Mouse (Mus musculus): ENCODE measurements around the gene Frmd5.

DNA sequence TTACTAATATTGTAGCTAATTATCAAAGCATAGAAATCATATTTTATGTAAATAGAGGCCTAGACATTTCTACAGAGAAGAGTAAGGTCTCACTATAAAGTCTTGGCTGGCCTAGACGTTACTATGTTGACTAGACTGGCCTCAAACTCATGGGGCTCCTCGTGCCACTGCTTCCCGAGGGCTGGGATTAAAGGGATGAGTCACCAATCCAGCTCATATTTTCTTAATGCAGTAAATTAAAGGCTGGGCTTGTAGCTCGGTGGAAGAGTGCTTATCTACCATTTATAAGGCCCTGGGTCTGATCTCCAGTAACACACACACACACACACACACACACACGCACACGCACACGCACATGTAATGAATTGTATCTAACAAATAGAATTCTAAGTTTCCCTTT lies 205.3 kb downstream of the Frmd5 start:
- no peak for TF ChIP-seq POLR2A (IDR thresholded peaks at IDR 0.05; ENCODE audit: low read depth, low read length)
- no peak for TF ChIP-seq CTCF (conservative IDR thresholded peaks at IDR 0.05; ENCODE audit: insufficient read depth, insufficient read length, low read depth, low read length)
